Mouse (Mus musculus) heart, embryonic 14.5 days (tissue): ENCODE data around the gene Eral1. TPM values are rescaled to one million over a fixed set of nuclear protein-coding genes. Genes with fewer than 3 reads are reported as not detected.

Experiments
- ATAC-seq: fragments of 200-750 bp; cut with Nextera tagmentation; 2 replicates; pipeline ENCODE4 v1.8.0; 2017; ENCODE audit warnings: low read depth, moderate TSS enrichment; ENCODE audit not compliant: insufficient number of reproducible peaks, insufficient read depth, low FRiP score
- H3K27ac ChIP-seq, 2 experiments: fragments of 200-500 bp in 1 of 2; fragments of 300-500 bp in 1 of 2; sonication (generic) in 1 of 2; replicated peaks in 1 of 2; 2 replicates each; pipeline ENCODE4 v1.5.1; 2012 to 2014; ENCODE audit warnings: low read depth in 2 of 2, low read length in 2 of 2, control low read depth in 1 of 2, mild to moderate bottlenecking in 1 of 2, mixed read lengths in 1 of 2; ENCODE audit not compliant: control insufficient read depth in 1 of 2, insufficient read depth in 1 of 2
- H3K27me3 ChIP-seq: fragments of 300-500 bp; sonication (generic); 2 replicates; pipeline ENCODE4 v1.6.1; 2014; ENCODE audit warnings: mild to moderate bottlenecking, low read length, control low read depth; ENCODE audit not compliant: control insufficient read depth, insufficient read depth
- H3K36me3 ChIP-seq: fragments of 300-500 bp; sonication (generic); 2 replicates; pipeline ENCODE4 v1.6.1; 2014; ENCODE audit warnings: mild to moderate bottlenecking, control low read depth, low read length, mixed read lengths; ENCODE audit not compliant: control insufficient read depth, insufficient read depth
- H3K4me1 ChIP-seq, 2 experiments: fragments of 200-500 bp in 1 of 2; fragments of 300-500 bp in 1 of 2; sonication (generic) in 1 of 2; 2 replicates each; pipeline ENCODE4 v1.6.1; 2012 to 2014; ENCODE audit warnings: low read length in 2 of 2, control low read depth in 1 of 2, mixed read lengths in 1 of 2; ENCODE audit not compliant: control insufficient read depth in 2 of 2, insufficient read depth in 2 of 2
- H3K4me2 ChIP-seq: fragments of 300-500 bp; sonication (generic); 2 replicates; pipeline ENCODE4 v1.6.1; 2014; ENCODE audit warnings: mild to moderate bottlenecking, low read length
- H3K4me3 ChIP-seq, 2 experiments: fragments of 200-500 bp in 1 of 2; fragments of 300-500 bp in 1 of 2; sonication (generic) in 1 of 2; 2 replicates each; pipeline ENCODE4 v1.5.1; 2012 to 2014; ENCODE audit warnings: low read length in 2 of 2, mild to moderate bottlenecking in 2 of 2, control low read depth in 1 of 2, low read depth in 1 of 2, moderate library complexity in 1 of 2; ENCODE audit not compliant: control insufficient read depth in 1 of 2, insufficient read depth in 1 of 2
- H3K9ac ChIP-seq: fragments of 300-500 bp; sonication (generic); 2 replicates; pipeline ENCODE4 v1.6.1; 2014; ENCODE audit warnings: mild to moderate bottlenecking, low read length
- H3K9me3 ChIP-seq: fragments of 300-500 bp; sonication (generic); 2 replicates; pipeline ENCODE4 v1.6.1; 2016; ENCODE audit warnings: low read length, control low read depth; ENCODE audit not compliant: control insufficient read depth
- WGBS: fragments of 180-500 bp; shearing (Covaris S2); extraction: QIAGEN DNeasy Blood & Tissue Kit; methylation state at CpG from one replicate; pipeline ENCODE4 v1.1.7; 2014; 5-methylcytosine and 5-hydroxymethylcytosine counted together
- polyA plus RNA-seq: library from polyadenylated mRNA; unstranded; fragments of >200 nt; fragmentation: Nextera tagmentation; extraction: Ambion mirVana; gene quantifications from 2 replicates; pipeline ENCODE4 v1.2.1, GENCODE M21; 2014

Gene Eral1
- polyA plus RNA-seq, 1 experiment from 2014 or later = 23.9 TPM

DNA sequence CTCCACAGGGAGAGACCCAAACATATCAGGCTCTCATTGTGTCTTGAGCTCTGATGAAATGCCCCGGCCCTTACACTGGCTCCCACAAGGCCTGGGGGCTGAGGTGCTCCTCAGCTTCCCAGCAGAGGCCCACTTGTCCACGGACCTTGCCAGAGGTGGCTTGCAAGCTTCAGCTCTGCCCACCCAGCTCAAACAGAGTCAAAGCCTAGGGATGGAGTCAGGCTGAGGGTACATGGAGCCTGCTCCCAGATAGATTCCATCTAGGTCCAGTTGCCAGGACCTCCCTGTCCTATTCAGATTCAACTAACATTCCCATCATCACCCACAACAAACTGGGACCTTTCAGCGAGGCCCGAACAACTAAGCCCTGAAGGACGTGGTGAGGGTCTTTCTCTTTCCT lies 8.2 kb downstream of the Eral1 start:
- no peak overlapping the region for H3K4me2 ChIP-seq
- H3K4me3 ChIP-seq = no peak overlapping the region
- WGBS = 80% methylated on average over 5 of the region's 5 CpGs
- H3K27ac ChIP-seq = no peak overlapping the region
- no peaks in the 10 kb centered on the region for H3K4me1 ChIP-seq
- peaks cover 48% of the 10 kb centered on the region for H3K36me3 ChIP-seq
- no peak overlapping the region for H3K9ac ChIP-seq
- no peaks in the 10 kb centered on the region for H3K9me3 ChIP-seq
- ATAC-seq = no peak
- H3K27me3 ChIP-seq = no peaks in the 10 kb centered on the region

GRCm38 (mm10) chr11:78069646-78070045 lies 10.5 kb downstream of the Eral1 start:
- Histone ChIP-seq H3K4me2 (no peak overlapping the region), H3K27ac (no peak overlapping the region)
- ATAC-seq = no peak

GRCm38 (mm10) chr11:78069130-78069529 lies 11.1 kb downstream of the Eral1 start:
- Histone ChIP-seq H3K27ac (no peak overlapping the region), H3K4me3 (no peak overlapping the region), H3K36me3 (peaks cover 21% of the 10 kb centered on the region), H3K9ac (no peak overlapping the region), H3K9me3 (no peaks in the 10 kb centered on the region), H3K4me1 (no peaks in the 10 kb centered on the region), H3K27me3 (no peaks in the 10 kb centered on the region), H3K4me2 (no peak overlapping the region)
- 76% methylated on average over 5 of the region's 5 CpGs for WGBS
- no peak for ATAC-seq

More at GRCm38 (mm10) chr11:78069646-78070045, 10.5 kb downstream of the Eral1 start:
- WGBS = 40% methylated on average over 6 of the region's 6 CpGs
- Histone ChIP-seq H3K36me3 (peaks cover 26% of the 10 kb centered on the region), H3K27me3 (no peaks in the 10 kb centered on the region), H3K9ac (no peak overlapping the region), H3K4me3 (no peak overlapping the region), H3K4me1 (no peaks in the 10 kb centered on the region), H3K9me3 (no peaks in the 10 kb centered on the region)

DNA sequence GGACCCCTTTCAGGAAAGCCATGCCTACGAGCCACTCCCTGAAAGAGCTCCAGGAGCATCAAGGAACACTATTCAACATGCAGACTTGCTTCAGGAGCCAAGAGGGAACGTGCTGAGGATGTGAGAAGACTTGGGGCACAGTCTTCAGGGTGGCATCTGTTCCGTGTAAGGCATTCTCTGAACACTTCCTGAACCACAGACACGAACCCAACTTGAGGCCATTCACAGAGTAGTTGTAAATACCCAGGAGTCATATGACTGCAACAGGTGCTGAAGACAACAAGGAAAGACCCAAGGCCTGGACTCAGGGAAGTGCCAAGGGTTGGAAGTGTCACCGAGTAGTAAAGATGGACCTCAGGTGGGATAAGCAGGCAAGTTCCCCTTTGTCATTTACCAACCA lies 12.6 kb downstream of the Eral1 start:
- no peaks in the 10 kb centered on the region for H3K9me3 ChIP-seq
- no peak overlapping the region for H3K9ac ChIP-seq
- H3K27ac ChIP-seq = no peak overlapping the region
- H3K4me3 ChIP-seq = no peak overlapping the region
- WGBS = 69% methylated on average over 5 of the region's 5 CpGs
- ATAC-seq = no peak
- peaks cover 6% of the 10 kb centered on the region; the same call in 1 of the 2 replicates for H3K36me3 ChIP-seq
- no peaks in the 10 kb centered on the region for H3K4me1 ChIP-seq
- H3K27me3 ChIP-seq = no peaks in the 10 kb centered on the region
- no peak overlapping the region for H3K4me2 ChIP-seq

- Histone ChIP-seq H3K4me2 (no peak overlapping the region), H3K9ac (no peak overlapping the region), H3K27me3 (no peaks in the 10 kb centered on the region), H3K27ac (no peak overlapping the region), H3K4me3 (no peak overlapping the region), H3K4me1 (no peaks in the 10 kb centered on the region), H3K36me3 (no peaks in the 10 kb centered on the region), H3K9me3 (no peaks in the 10 kb centered on the region)
- 64% methylated on average over 2 of the region's 2 CpGs for WGBS
- ATAC-seq = no peak
These were observed 13.5 kb downstream of the Eral1 start for GRCm38 (mm10) chr11:78066641-78067040.

DNA sequence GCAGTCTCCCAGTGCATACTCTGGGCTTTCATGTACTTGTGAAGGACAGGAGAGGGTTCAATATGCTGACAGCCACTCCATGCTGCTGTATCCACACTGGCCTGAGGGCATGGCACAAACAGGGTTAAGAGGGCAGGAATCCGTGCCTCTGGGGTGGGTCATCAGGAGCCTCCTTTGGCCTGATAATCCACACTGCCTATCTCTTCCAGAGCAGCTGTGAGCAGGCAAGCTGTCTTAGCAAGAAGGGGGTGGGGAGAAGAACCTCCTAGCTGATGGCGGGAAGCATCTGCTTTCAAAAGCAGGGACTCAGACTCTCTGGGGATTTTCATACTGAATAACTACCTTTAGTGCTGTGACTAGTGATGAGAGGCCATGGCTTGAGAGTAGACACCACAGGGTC lies 14.3 kb downstream of the Eral1 start:
- whole genome bisulfite sequencing = 34% methylated on average over 2 of the region's 2 CpGs
- H3K4me2 ChIP-seq = no peak overlapping the region
- H3K4me3 ChIP-seq = no peak overlapping the region
- no peak overlapping the region for H3K9ac ChIP-seq
- H3K9me3 ChIP-seq = no peaks in the 10 kb centered on the region
- no peaks in the 10 kb centered on the region for H3K4me1 ChIP-seq
- H3K27me3 ChIP-seq = no peaks in the 10 kb centered on the region
- no peak for ATAC-seq
- H3K27ac ChIP-seq = no peak overlapping the region
- no peaks in the 10 kb centered on the region for H3K36me3 ChIP-seq

- H3K27ac ChIP-seq = no peak overlapping the region
- ATAC-seq = no peak
- H3K4me3 ChIP-seq = no peak overlapping the region
- H3K9ac ChIP-seq = no peak overlapping the region
- 63% methylated on average over 1 of the region's 1 CpGs for WGBS
- no peaks in the 10 kb centered on the region for H3K9me3 ChIP-seq
- H3K4me1 ChIP-seq = no peaks in the 10 kb centered on the region
- H3K27me3 ChIP-seq = no peaks in the 10 kb centered on the region
- peaks cover 26% of the 10 kb centered on the region for H3K36me3 ChIP-seq
- H3K4me2 ChIP-seq = no peak overlapping the region
These were observed 17.6 kb downstream of the Eral1 start for GRCm38 (mm10) chr11:78062563-78062962.
